ENCODE assay signal across 22 mouse cellular contexts in the genomic region with DNA sequence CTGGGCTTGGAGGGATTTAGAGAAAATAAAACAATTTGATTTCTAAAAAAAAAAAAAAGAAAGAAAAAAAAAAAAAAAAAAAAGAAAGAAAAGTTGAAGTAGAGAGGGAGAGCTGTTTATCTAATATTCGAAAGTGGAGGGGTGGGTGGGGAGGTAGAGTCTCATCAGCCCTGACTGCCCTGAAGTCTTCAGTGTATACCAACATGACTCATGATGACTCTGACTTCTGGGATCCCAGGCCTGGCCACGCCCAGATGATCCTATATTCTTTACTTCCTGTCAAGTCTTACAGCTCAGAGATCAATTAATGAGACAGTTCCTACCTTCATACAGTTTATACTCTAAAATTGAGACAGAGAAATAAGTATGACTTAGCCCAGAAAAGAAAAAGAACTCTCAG. TPM values are rescaled to one million over a fixed set of nuclear protein-coding genes. Genes with fewer than 3 reads are reported as not detected.
DNase-seq lines count a peak whose midpoint lies in the region; ATAC-seq and TF ChIP-seq lines count a peak whose summit lies in the region.
"Had no signal": no experiment of that assay in that cellular context is flagged by ENCODE, and none has a peak within 500 bp of the region (broad histone marks: within the 10 kb centered on the region; RNA-seq: fewer than 3 reads in every experiment).

No protein-coding gene starts in this region.

- H3K4me2 ChIP-seq in liver, embryonic 15.5 days: no peak overlapping the region
- H3K4me2 ChIP-seq: kidney, embryonic 15.5 days; midbrain, embryonic 12.5 days; stomach, embryonic 15.5 days had no signal

- no peak overlapping the region for H3K9ac ChIP-seq in liver, embryonic 15.5 days
- H3K9ac ChIP-seq: kidney, embryonic 15.5 days; midbrain, embryonic 12.5 days; stomach, embryonic 15.5 days had no signal

- H3K4me3 ChIP-seq in embryonic fibroblast, embryonic 13.5 days (ENCODE audit: insufficient read depth, low read length): no peak overlapping the region
- no peak overlapping the region for H3K4me3 ChIP-seq in liver, embryonic 15.5 days (replicated peaks)
- H3K4me3 ChIP-seq in layer of hippocampus, adult 2 months: no peak overlapping the region
- H3K4me3 ChIP-seq: forebrain, embryonic 10.5 days; kidney, embryonic 15.5 days; limb, embryonic 10.5 days; midbrain, embryonic 12.5 days; stomach, embryonic 15.5 days had no signal

- no peaks in the 10 kb centered on the region for H3K27me3 ChIP-seq in liver, embryonic 15.5 days
- H3K27me3 ChIP-seq: kidney, embryonic 15.5 days; midbrain, embryonic 12.5 days; stomach, embryonic 15.5 days had no signal

- peak overlapping the region; percentile 23; the same call in 1 of the 2 replicates for H3K27ac ChIP-seq in embryonic fibroblast, embryonic 13.5 days (ENCODE audit: insufficient read depth, low read length)
- peak overlapping the region; percentile 68; the same call in 1 of the 2 replicates for H3K27ac ChIP-seq in liver, embryonic 15.5 days (replicated peaks)
- no peak overlapping the region for H3K27ac ChIP-seq in layer of hippocampus, adult 2 months
- H3K27ac ChIP-seq: forebrain, embryonic 10.5 days; kidney, embryonic 15.5 days; limb, embryonic 10.5 days; midbrain, embryonic 12.5 days; stomach, embryonic 15.5 days had no signal

- ATAC-seq in liver, embryonic 15.5 days (ENCODE audit: insufficient read depth): peak; percentile 81
- no peak for ATAC-seq in granulocyte monocyte progenitor cell, adult 5-6 weeks (replicated peaks; ENCODE audit: poor library complexity, severe bottlenecking)
- ATAC-seq: CD4-positive, CD25-positive, alpha-beta regulatory T cell, adult 4 months; forebrain, embryonic 16.5 days; lung, postnatal 0 days had no signal

- TF ChIP-seq POLR2A in embryonic fibroblast, embryonic 13.5 days (IDR thresholded peaks at IDR 0.05; ENCODE audit: low read depth, low read length): no peak

- peaks cover 6% of the 10 kb centered on the region; the same call in 1 of the 2 replicates for H3K4me1 ChIP-seq in embryonic fibroblast, embryonic 13.5 days (ENCODE audit: control insufficient read depth, insufficient read depth, low read length)
- H3K4me1 ChIP-seq in liver, embryonic 15.5 days (replicated peaks): peaks cover 24% of the 10 kb centered on the region
- H3K4me1 ChIP-seq: kidney, embryonic 15.5 days; limb, embryonic 10.5 days; midbrain, embryonic 12.5 days; stomach, embryonic 15.5 days had no signal

- DNase-seq in 3134 (ENCODE audit: extremely low read depth, insufficient read length, low spot score) (peak; percentile 49), 416B (ENCODE audit: low read depth) (peak; percentile 60)
- DNase-seq in layer of hippocampus, postnatal 14 days (ENCODE audit: low spot score in 2 of 2): no peak
- no peak for DNase-seq in layer of hippocampus, adult 2 months (ENCODE audit: low spot score in 2 of 2)
- DNase-seq: adrenal gland, adult 8-10 months; cerebellum, adult 18-20 months; cerebellum, postnatal 25 days; gastrocnemius, postnatal 25 days; kidney, adult 11 months; kidney, postnatal 36 days; thymus, postnatal 25 days had no signal

- WGBS in liver, embryonic 15.5 days (ENCODE audit: insufficient replicate concordance): 23% methylated on average over 2 of the region's 2 CpGs

- no peak for TF ChIP-seq CTCF in embryonic fibroblast, embryonic 13.5 days (IDR thresholded peaks at IDR 0.05; ENCODE audit: borderline replicate concordance, insufficient read depth, low read length)
- TF ChIP-seq CTCF in layer of hippocampus, adult 2 months (conservative IDR thresholded peaks at IDR 0.05): no peak

- no peaks in the 10 kb centered on the region for H3K9me3 ChIP-seq in liver, embryonic 15.5 days (replicated peaks)
- H3K9me3 ChIP-seq: kidney, embryonic 15.5 days; limb, embryonic 10.5 days; midbrain, embryonic 12.5 days; stomach, embryonic 15.5 days had no signal

- H3K36me3 ChIP-seq in liver, embryonic 15.5 days (replicated peaks): no peaks in the 10 kb centered on the region
- H3K36me3 ChIP-seq: forebrain, embryonic 10.5 days; kidney, embryonic 15.5 days; limb, embryonic 10.5 days; midbrain, embryonic 12.5 days; stomach, embryonic 15.5 days had no signal

RNA-seq across cellular contexts. Expression of a gene that starts 17.1 kb away (rescaled TPM):
- 26.0 and 30.0 TPM in 2 replicates for polyA plus RNA-seq in embryonic fibroblast, embryonic 13.5 days (2011; ENCODE audit: insufficient read length, low read depth, missing spikeins)
- 10.3 and 12.0 TPM in 2 replicates for polyA plus RNA-seq in liver, embryonic 15.5 days (2015; fragmentation: Nextera tagmentation; extraction: Ambion mirVana)
- total RNA-seq in layer of hippocampus, postnatal 14 days (2021): 10 to 100 TPM; 27.4 to 31.0 TPM
- total RNA-seq in layer of hippocampus, adult 2 months (2021): 10 to 100 TPM; 30.1 to 33.4 TPM
- 3.4 and 6.1 TPM in 2 replicates for total RNA-seq in granulocyte monocyte progenitor cell, adult 5-6 weeks (2014; fragmentation: Nextera tagmentation)
- total RNA-seq in granulocyte monocyte progenitor cell, adult 5-6 weeks (2017): 8.8 and 12.5 TPM in 2 replicates

RNA-seq across cellular contexts. Expression of a gene that starts 29.0 kb away (rescaled TPM):
- 15.5 and 15.6 TPM in 2 replicates for polyA plus RNA-seq in embryonic fibroblast, embryonic 13.5 days (2011; ENCODE audit: insufficient read length, low read depth, missing spikeins)
- 12.6 and 14.1 TPM in 2 replicates for polyA plus RNA-seq in liver, embryonic 15.5 days (2015; fragmentation: Nextera tagmentation; extraction: Ambion mirVana)
- total RNA-seq in layer of hippocampus, postnatal 14 days (2021): 10 to 100 TPM; 41.1 to 47.8 TPM
- 10 to 100 TPM; 45.5 to 48.3 TPM for total RNA-seq in layer of hippocampus, adult 2 months (2021)
- 16.8 and 56.2 TPM in 2 replicates for total RNA-seq in granulocyte monocyte progenitor cell, adult 5-6 weeks (2014; fragmentation: Nextera tagmentation)
- 13.1 and 13.6 TPM in 2 replicates for total RNA-seq in granulocyte monocyte progenitor cell, adult 5-6 weeks (2017)

Comparison
In these comparisons a context has a peak if more than half of its experiments do, and no peak if none do; other contexts are left out.
1. DNase-seq: peak in 3134 (single experiment) and 416B (single experiment); none in layer of hippocampus, postnatal 14 days (0 of 2) and layer of hippocampus, adult 2 months (0 of 2).